Mouse (Mus musculus): ENCODE measurements around the gene Ddhd1. TPM values are rescaled to one million over a fixed set of nuclear protein-coding genes. Genes with fewer than 3 reads are reported as not detected.

The Ddhd1 gene
- polyA plus RNA-seq, 1 experiment from 2014 or later: 5.0 TPM

GRCm38 (mm10) chr14:45548118-45548517 is 109.8 kb downstream of the Ddhd1 start:
- no peak for ATAC-seq (ENCODE audit: low read depth)
- H3K4me1 ChIP-seq (replicated peaks; ENCODE audit: control insufficient read depth, insufficient read depth, low read length): no peaks in the 10 kb centered on the region
- no peaks in the 10 kb centered on the region for H3K27me3 ChIP-seq (ENCODE audit: control insufficient read depth, insufficient read depth, low read depth, low read length)
- H3K27ac ChIP-seq (ENCODE audit: low read length): no peak overlapping the region
- H3K9me3 ChIP-seq (ENCODE audit: control insufficient read depth, low read length): no peaks in the 10 kb centered on the region; the same call in 1 of the 2 replicates
- no peak overlapping the region for H3K4me3 ChIP-seq (ENCODE audit: low read length)
- H3K9ac ChIP-seq (ENCODE audit: low read length): no peak overlapping the region
- 71% methylated on average over 3 of the region's 3 CpGs for WGBS
- H3K4me2 ChIP-seq (ENCODE audit: low read depth, low read length): no peak overlapping the region
- no peaks in the 10 kb centered on the region for H3K36me3 ChIP-seq (ENCODE audit: control insufficient read depth, insufficient read depth, low read length)

- Histone ChIP-seq H3K36me3 (ENCODE audit: control insufficient read depth, insufficient read depth, low read length) (no peaks in the 10 kb centered on the region), H3K9ac (ENCODE audit: low read length) (no peak overlapping the region), H3K4me1 (replicated peaks; ENCODE audit: control insufficient read depth, insufficient read depth, low read length) (peaks cover 4% of the 10 kb centered on the region; the same call in 1 of the 2 replicates), H3K4me3 (ENCODE audit: low read length) (no peak overlapping the region), H3K9me3 (ENCODE audit: control insufficient read depth, low read length) (no peaks in the 10 kb centered on the region; the same call in 1 of the 2 replicates), H3K27ac (ENCODE audit: low read length) (no peak overlapping the region), H3K27me3 (ENCODE audit: control insufficient read depth, insufficient read depth, low read depth, low read length) (no peaks in the 10 kb centered on the region), H3K4me2 (ENCODE audit: low read depth, low read length) (no peak overlapping the region)
- no peak for ATAC-seq (ENCODE audit: low read depth)
- WGBS: 82% methylated on average over 7 of the region's 7 CpGs
These were observed 113.0 kb downstream of the Ddhd1 start for GRCm38 (mm10) chr14:45544905-45545304.

GRCm38 (mm10) chr14:45544026-45544425 is 113.9 kb downstream of the Ddhd1 start:
- Histone ChIP-seq H3K27ac (ENCODE audit: low read length) (no peak overlapping the region), H3K27me3 (ENCODE audit: control insufficient read depth, insufficient read depth, low read depth, low read length) (no peaks in the 10 kb centered on the region), H3K4me2 (ENCODE audit: low read depth, low read length) (no peak overlapping the region), H3K4me3 (ENCODE audit: low read length) (no peak overlapping the region), H3K9ac (ENCODE audit: low read length) (no peak overlapping the region), H3K9me3 (ENCODE audit: control insufficient read depth, low read length) (no peaks in the 10 kb centered on the region; the same call in 1 of the 2 replicates), H3K4me1 (replicated peaks; ENCODE audit: control insufficient read depth, insufficient read depth, low read length) (peaks cover 7% of the 10 kb centered on the region; the same call in 1 of the 2 replicates), H3K36me3 (ENCODE audit: control insufficient read depth, insufficient read depth, low read length) (no peaks in the 10 kb centered on the region)
- no peak for ATAC-seq (ENCODE audit: low read depth)
- 69% methylated on average over 5 of the region's 6 CpGs for WGBS

GRCm38 (mm10) chr14:45539659-45540468 is 118.1 kb downstream of the Ddhd1 start:
- Histone ChIP-seq H3K9me3 (ENCODE audit: control insufficient read depth, low read length) (no peaks in the 10 kb centered on the region), H3K4me1 (replicated peaks; ENCODE audit: control insufficient read depth, insufficient read depth, low read length) (peaks cover 7% of the 10 kb centered on the region; the same call in 1 of the 2 replicates), H3K4me3 (ENCODE audit: low read length) (no peak overlapping the region), H3K4me2 (ENCODE audit: low read depth, low read length) (0 out of 2 replicates have a peak overlapping the region, but pooled peaks have one; percentile 12), H3K36me3 (ENCODE audit: control insufficient read depth, insufficient read depth, low read length) (no peaks in the 10 kb centered on the region), H3K9ac (ENCODE audit: low read length) (no peak overlapping the region; the same call in 1 of the 2 replicates), H3K27ac (ENCODE audit: low read length) (peak overlapping the region; percentile 69), H3K27me3 (ENCODE audit: control insufficient read depth, insufficient read depth, low read depth, low read length) (no peaks in the 10 kb centered on the region)
- ATAC-seq (ENCODE audit: low read depth): peak; percentile 93
- 25% methylated on average over 12 of the region's 12 CpGs for WGBS

Small RNAs within 50 kb of the gene (microRNA-seq; reads per million reads assigned to microRNA genes)
- 0.79 reads per million for gene Mir5131

Other genes with a start within 250 kb of the Ddhd1 start
- gene Fermt2, start 128.0 kb downstream of the Ddhd1 start, polyA plus RNA-seq (2015; fragmentation: Nextera tagmentation; extraction: Ambion mirVana): 276 and 304 TPM in 2 replicates